Mouse (Mus musculus) layer of hippocampus, adult 9-11 months (tissue): ENCODE results near the gene Cebpg.

ENCODE experiments used
- DNase-seq: peaks from one replicate; pipeline ENCODE4 v3.0.0; 2022

The Cebpg gene

GRCm38 (mm10) chr7:35053161-35053560, 3.2 kb downstream of the Cebpg start:
- DNase-seq = no peak

GRCm38 (mm10) chr7:35050540-35050939, 5.8 kb downstream of the Cebpg start:
- no peak for DNase-seq

- no peak for DNase-seq
These were observed 10.3 kb downstream of the Cebpg start for GRCm38 (mm10) chr7:35046091-35046490.

GRCm38 (mm10) chr7:35044719-35045118, 11.7 kb downstream of the Cebpg start:
- DNase-seq = no peak

- no peak for DNase-seq
These were observed 13.0 kb downstream of the Cebpg start for GRCm38 (mm10) chr7:35043266-35043817.

- no peak for DNase-seq
These were observed 13.6 kb downstream of the Cebpg start for GRCm38 (mm10) chr7:35042759-35043217.

- no peak for DNase-seq
These were observed 14.2 kb downstream of the Cebpg start for GRCm38 (mm10) chr7:35042209-35042554.

- DNase-seq = no peak
These were observed 14.8 kb downstream of the Cebpg start for GRCm38 (mm10) chr7:35041286-35042208.

- no peak for DNase-seq
These were observed 16.0 kb downstream of the Cebpg start for GRCm38 (mm10) chr7:35040176-35040972.

- DNase-seq = no peak
These were observed 19.0 kb downstream of the Cebpg start for GRCm38 (mm10) chr7:35037408-35037807.

GRCm38 (mm10) chr7:35036266-35036731, 20.1 kb downstream of the Cebpg start:
- DNase-seq = peak; percentile 75

- no peak for DNase-seq
These were observed 20.8 kb downstream of the Cebpg start for GRCm38 (mm10) chr7:35035565-35035964.

- DNase-seq = no peak
These were observed 21.2 kb downstream of the Cebpg start for GRCm38 (mm10) chr7:35035141-35035553.

- DNase-seq = peak; percentile 73
These were observed 25.8 kb downstream of the Cebpg start for GRCm38 (mm10) chr7:35030567-35030966.

GRCm38 (mm10) chr7:35029648-35030047, 26.7 kb downstream of the Cebpg start:
- DNase-seq = no peak

GRCm38 (mm10) chr7:35029228-35029627, 27.1 kb downstream of the Cebpg start:
- no peak for DNase-seq

- DNase-seq = peak; percentile 53
These were observed 27.8 kb downstream of the Cebpg start for GRCm38 (mm10) chr7:35028559-35028958.

- peak; percentile 60 for DNase-seq
These were observed 28.5 kb downstream of the Cebpg start for GRCm38 (mm10) chr7:35027801-35028420.

- peak; percentile 90 for DNase-seq
These were observed 29.5 kb downstream of the Cebpg start for GRCm38 (mm10) chr7:35026838-35027291.

GRCm38 (mm10) chr7:35026276-35026630, 30.1 kb downstream of the Cebpg start:
- no peak for DNase-seq

- DNase-seq = peak; percentile 81
These were observed 30.7 kb downstream of the Cebpg start for GRCm38 (mm10) chr7:35025409-35026275.

GRCm38 (mm10) chr7:35024426-35024825, 31.9 kb downstream of the Cebpg start:
- DNase-seq = no peak
